Mouse (Mus musculus) limb, embryonic 14.5 days (tissue): Measurements from ENCODE around the gene Zbtb45. TPM values are rescaled to one million over a fixed set of nuclear protein-coding genes. Genes with fewer than 3 reads are reported as not detected.

Experiments used
- ATAC-seq: fragments of 200-750 bp; cut with Nextera tagmentation; 2 replicates; pipeline ENCODE4 v1.8.0; 2017; ENCODE audit warnings: low read depth, moderate number of reproducible peaks, moderate TSS enrichment; ENCODE audit not compliant: low FRiP score
- DNase-seq: peaks from one replicate; pipeline ENCODE4 v3.0.0-alpha.2; 2015; ENCODE audit warnings: low spot score
- H3K27ac ChIP-seq: fragments of 300-500 bp; sonication (generic); replicated peaks from 2 replicates; pipeline ENCODE4 v1.5.1; 2014; ENCODE audit warnings: low read depth, mild to moderate bottlenecking, low read length, moderate library complexity, mixed read lengths
- H3K27me3 ChIP-seq: fragments of 300-500 bp; sonication (generic); 2 replicates; pipeline ENCODE4 v1.6.1; 2014; ENCODE audit warnings: low read length, mixed read lengths; ENCODE audit not compliant: control insufficient read depth, insufficient read depth
- H3K36me3 ChIP-seq: fragments of 300-500 bp; sonication (generic); 2 replicates; pipeline ENCODE4 v1.6.1; 2014; ENCODE audit warnings: mild to moderate bottlenecking, low read length, moderate library complexity, mixed read lengths; ENCODE audit not compliant: control insufficient read depth, insufficient read depth
- H3K4me1 ChIP-seq: fragments of 300-500 bp; sonication (generic); 2 replicates; pipeline ENCODE4 v1.6.1; 2014; ENCODE audit warnings: antibody characterized with exemption, low read length, mixed read lengths; ENCODE audit not compliant: control insufficient read depth, insufficient read depth
- H3K4me2 ChIP-seq: fragments of 300-500 bp; sonication (generic); replicated peaks from 2 replicates; pipeline ENCODE4 v1.6.1; 2014; ENCODE audit warnings: low read depth, mild to moderate bottlenecking, low read length, moderate library complexity; ENCODE audit not compliant: severe bottlenecking
- H3K4me3 ChIP-seq: fragments of 300-500 bp; sonication (generic); replicated peaks from 2 replicates; pipeline ENCODE4 v1.5.1; 2014; ENCODE audit warnings: low read length
- H3K9ac ChIP-seq: fragments of 300-500 bp; sonication (generic); 2 replicates; pipeline ENCODE4 v1.6.1; 2014; ENCODE audit warnings: mild to moderate bottlenecking, low read depth, low read length, moderate library complexity; ENCODE audit not compliant: severe bottlenecking
- H3K9me3 ChIP-seq: fragments of 300-500 bp; sonication (generic); 2 replicates; pipeline ENCODE4 v1.6.1; 2016; ENCODE audit warnings: low read length; ENCODE audit not compliant: control insufficient read depth
- POLR2A ChIP-seq: fragments of 200-500 bp; IDR thresholded peaks from 2 replicates; pipeline ENCODE4 v1.8.0; 2012; ENCODE audit warnings: inconsistent platforms, mild to moderate bottlenecking, moderate library complexity, borderline replicate concordance; ENCODE audit not compliant: insufficient read depth, insufficient read length; ENCODE audit errors: extremely low read depth
- WGBS: fragments of 180-500 bp; shearing (Covaris S2); extraction: QIAGEN DNeasy Blood & Tissue Kit; methylation state at CpG from one replicate; pipeline ENCODE4 v1.1.7; 2014; 5-methylcytosine and 5-hydroxymethylcytosine counted together
- polyA plus RNA-seq, 2 experiments: library from polyadenylated mRNA; depleted of rRNA in 1 of 2; stranded (reverse) in 1 of 2; unstranded in 1 of 2; fragments of >200 nt; fragmentation: Nextera tagmentation in 1 of 2; extraction: Ambion mirVana in 1 of 2; gene quantifications; 2 replicates each; pipeline versions ENCODE4 v1.2.1 to v1.2.3; 2012 to 2014

The Zbtb45 gene
- polyA plus RNA-seq, 2 experiments: 25.8 to 29.3 TPM

- H3K27me3 ChIP-seq: no peaks in the 10 kb centered on the region
- H3K4me1 ChIP-seq: peaks cover 5% of the 10 kb centered on the region
- WGBS: 35% methylated on average over 6 of the region's 6 CpGs
- H3K9ac ChIP-seq: no peak overlapping the region
- TF ChIP-seq POLR2A: no peak
- ATAC-seq (no peak), DNase-seq (no peak)
- no peak overlapping the region for H3K27ac ChIP-seq
- no peak overlapping the region for H3K4me2 ChIP-seq
- no peak overlapping the region for H3K4me3 ChIP-seq
- no peaks in the 10 kb centered on the region for H3K36me3 ChIP-seq
- H3K9me3 ChIP-seq: no peaks in the 10 kb centered on the region
These were observed 4.5 kb upstream of the Zbtb45 start for GRCm38 (mm10) chr7:13014275-13014839.

GRCm38 (mm10) chr7:13013671-13014070 is 3.8 kb upstream of the Zbtb45 start:
- Histone ChIP-seq H3K27ac (no peak overlapping the region), H3K36me3 (no peaks in the 10 kb centered on the region), H3K9ac (no peak overlapping the region), H3K4me2 (no peak overlapping the region), H3K9me3 (no peaks in the 10 kb centered on the region), H3K27me3 (no peaks in the 10 kb centered on the region), H3K4me3 (no peak overlapping the region), H3K4me1 (peaks cover 8% of the 10 kb centered on the region)
- 61% methylated on average over 4 of the region's 4 CpGs for WGBS
- DNase-seq (no peak), ATAC-seq (no peak)
- no peak for TF ChIP-seq POLR2A

GRCm38 (mm10) chr7:13009143-13010004 is 460 bp downstream of the Zbtb45 start:
- Histone ChIP-seq H3K27me3 (0 out of 2 replicates have a peak, but pooled peaks cover 4% of the 10 kb centered on the region), H3K9ac (peak overlapping the region; percentile 72), H3K4me3 (peak overlapping the region; percentile 48), H3K27ac (peak overlapping the region; percentile 91), H3K4me2 (peak overlapping the region; percentile 85), H3K9me3 (no peaks in the 10 kb centered on the region), H3K36me3 (peaks cover 23% of the 10 kb centered on the region), H3K4me1 (peaks cover 16% of the 10 kb centered on the region)
- TF ChIP-seq POLR2A: peak; percentile 33; the same call in 1 of the 2 replicates
- WGBS: under 1% methylated on average over 42 of the region's 42 CpGs
- ATAC-seq (peak; percentile 91), DNase-seq (peak; percentile 98)

- Histone ChIP-seq H3K27ac (no peak overlapping the region), H3K4me2 (peak overlapping the region; percentile 25; the same call in 1 of the 2 replicates)
- 34% methylated on average over 55 of the region's 57 CpGs for WGBS
These were observed 2.3 kb downstream of the Zbtb45 start for GRCm38 (mm10) chr7:13007341-13008092.

GRCm38 (mm10) chr7:13006531-13006930 is 3.3 kb downstream of the Zbtb45 start:
- H3K4me2 ChIP-seq: no peak overlapping the region
- WGBS: 76% methylated on average over 10 of the region's 10 CpGs
- H3K9ac ChIP-seq: peak overlapping the region; percentile 41; the same call in 1 of the 2 replicates

More at GRCm38 (mm10) chr7:13007341-13008092, 2.3 kb downstream of the Zbtb45 start:
- DNase-seq (no peak), ATAC-seq (no peak)
- H3K36me3 ChIP-seq: peaks cover 23% of the 10 kb centered on the region
- peaks cover 16% of the 10 kb centered on the region for H3K4me1 ChIP-seq
- H3K27me3 ChIP-seq: 0 out of 2 replicates have a peak, but pooled peaks cover 4% of the 10 kb centered on the region
- H3K9me3 ChIP-seq: no peaks in the 10 kb centered on the region
- no peak overlapping the region; the same call in 1 of the 2 replicates for H3K4me3 ChIP-seq
- peak overlapping the region; percentile 41 for H3K9ac ChIP-seq
- no peak for TF ChIP-seq POLR2A

More at GRCm38 (mm10) chr7:13006531-13006930, 3.3 kb downstream of the Zbtb45 start:
- TF ChIP-seq POLR2A: no peak
- no peak overlapping the region for H3K4me3 ChIP-seq
- 0 out of 2 replicates have a peak, but pooled peaks cover 4% of the 10 kb centered on the region for H3K27me3 ChIP-seq
- H3K4me1 ChIP-seq: peaks cover 16% of the 10 kb centered on the region
- ATAC-seq (no peak), DNase-seq (no peak)
- no peak overlapping the region for H3K27ac ChIP-seq
- no peaks in the 10 kb centered on the region for H3K9me3 ChIP-seq
- H3K36me3 ChIP-seq: peaks cover 23% of the 10 kb centered on the region
